Mouse (Mus musculus) liver, postnatal 0 days (tissue): Measurements from ENCODE around the gene Dio1. TPM values are rescaled to one million over a fixed set of nuclear protein-coding genes. Genes with fewer than 3 reads are reported as not detected.

ENCODE experiments used
- ATAC-seq: fragments of 200-750 bp; cut with Nextera tagmentation; 2 replicates; pipeline ENCODE4 v1.8.0; 2017; ENCODE audit warnings: mild to moderate bottlenecking, moderate library complexity
- DNase-seq: peaks from one replicate; pipeline ENCODE4 v3.0.0-alpha.2; 2016
- H3K27ac ChIP-seq: fragments of 300-500 bp; sonication (generic); 2 replicates; pipeline ENCODE4 v1.5.1; 2014; ENCODE audit warnings: antibody characterized with exemption, moderate library complexity, mild to moderate bottlenecking, low read depth
- H3K27me3 ChIP-seq: fragments of 300-500 bp; sonication (generic); 2 replicates; pipeline ENCODE4 v1.6.1; 2014; ENCODE audit warnings: low read length, control low read depth, mixed read lengths; ENCODE audit not compliant: insufficient read depth
- H3K36me3 ChIP-seq: fragments of 300-500 bp; sonication (generic); replicated peaks from 2 replicates; pipeline ENCODE4 v1.6.1; 2014; ENCODE audit warnings: mild to moderate bottlenecking, control low read depth, low read length, moderate library complexity, mixed read lengths; ENCODE audit not compliant: insufficient read depth
- H3K4me1 ChIP-seq: fragments of 300-500 bp; sonication (generic); 2 replicates; pipeline ENCODE4 v1.6.1; 2014; ENCODE audit warnings: antibody characterized with exemption, mild to moderate bottlenecking, control low read depth; ENCODE audit not compliant: insufficient read depth
- H3K4me2 ChIP-seq: fragments of 300-500 bp; sonication (generic); 2 replicates; pipeline ENCODE4 v1.6.1; 2014; ENCODE audit warnings: low read depth, mild to moderate bottlenecking, low read length, moderate library complexity, mixed read lengths
- H3K4me3 ChIP-seq: fragments of 300-500 bp; sonication (generic); 2 replicates; pipeline ENCODE4 v1.5.1; 2014; ENCODE audit warnings: low read depth, low read length
- H3K9ac ChIP-seq: fragments of 300-500 bp; sonication (generic); replicated peaks from 2 replicates; pipeline ENCODE4 v1.6.1; 2014; ENCODE audit warnings: mild to moderate bottlenecking, moderate library complexity
- H3K9me3 ChIP-seq: fragments of 300-500 bp; sonication (generic); 2 replicates; pipeline ENCODE4 v1.6.1; 2016; ENCODE audit warnings: mild to moderate bottlenecking, control low read depth, low read length, mixed read lengths
- CTCF ChIP-seq: sonication (generic); IDR thresholded peaks from 2 replicates; pipeline ENCODE4 v1.5.1; 2016; ENCODE audit warnings: antibody characterized with exemption, low read depth
- EP300 ChIP-seq: IDR thresholded peaks from 2 replicates; pipeline ENCODE4 v1.6.1; 2016; ENCODE audit warnings: antibody characterized with exemption, low read depth, mild to moderate bottlenecking
- WGBS: fragments of 180-500 bp; shearing (Covaris S2); extraction: QIAGEN DNeasy Blood & Tissue Kit; methylation state at CpG from one replicate; pipeline ENCODE4 v1.1.7; 2014; ENCODE audit not compliant: insufficient replicate concordance; 5-methylcytosine and 5-hydroxymethylcytosine counted together
- polyA plus RNA-seq: library from polyadenylated mRNA; unstranded; fragments of >200 nt; fragmentation: Nextera tagmentation; extraction: Ambion mirVana; gene quantifications from 2 replicates; pipeline ENCODE4 v1.2.1, GENCODE M21; 2015

Gene Dio1
- polyA plus RNA-seq, 1 experiment from 2014 or later = 10.3 TPM

DNA sequence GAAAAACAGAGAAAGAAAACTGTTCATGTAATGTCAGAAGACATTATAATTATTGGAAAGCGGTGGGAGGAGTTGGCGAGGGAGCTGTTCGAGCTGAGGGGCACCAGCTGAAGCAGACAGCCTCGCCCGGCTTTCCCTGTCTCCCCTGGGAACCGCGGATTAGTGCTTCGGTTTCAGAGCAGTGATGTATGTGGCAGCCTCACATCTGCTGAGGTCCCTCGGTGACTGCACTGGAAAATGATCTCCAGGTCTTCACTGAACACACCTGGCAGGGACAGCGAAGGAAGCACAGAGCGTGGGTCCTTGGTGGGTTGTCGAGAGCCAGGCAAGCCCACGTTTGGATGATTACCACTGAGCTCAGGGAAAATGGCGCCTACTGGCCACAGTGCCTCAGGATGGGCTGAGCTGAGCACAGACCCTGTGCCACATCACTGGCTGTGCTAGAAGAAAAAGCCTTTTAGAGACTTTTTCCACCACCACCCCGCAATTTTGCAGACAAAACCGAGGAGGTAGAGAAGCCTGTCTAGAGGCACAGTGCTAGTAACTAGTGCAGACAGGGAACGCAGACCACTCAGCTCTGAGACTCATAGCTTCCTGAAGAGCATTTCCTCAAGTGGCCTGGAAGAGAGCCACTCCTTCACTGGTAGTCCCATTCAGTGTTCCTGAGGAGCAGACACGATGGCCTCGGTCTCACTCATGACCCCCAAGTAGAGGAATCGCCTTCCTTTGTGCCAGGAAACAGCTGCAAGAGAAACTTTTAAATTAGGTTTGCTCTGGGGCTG is 41.8 kb upstream of the Dio1 start:
- H3K9me3 ChIP-seq = no peaks in the 10 kb centered on the region
- H3K4me1 ChIP-seq = no peaks in the 10 kb centered on the region
- 74% methylated on average over 20 of the region's 20 CpGs for WGBS
- no peak overlapping the region for H3K4me2 ChIP-seq
- peaks cover 20% of the 10 kb centered on the region; the same call in 1 of the 2 replicates for H3K36me3 ChIP-seq
- H3K9ac ChIP-seq = no peak overlapping the region
- ATAC-seq (no peak), DNase-seq (no peak)
- no peak overlapping the region for H3K4me3 ChIP-seq
- TF ChIP-seq CTCF = no peak
- TF ChIP-seq EP300 = no peak
- H3K27me3 ChIP-seq = no peaks in the 10 kb centered on the region
- H3K27ac ChIP-seq = no peak overlapping the region

DNA sequence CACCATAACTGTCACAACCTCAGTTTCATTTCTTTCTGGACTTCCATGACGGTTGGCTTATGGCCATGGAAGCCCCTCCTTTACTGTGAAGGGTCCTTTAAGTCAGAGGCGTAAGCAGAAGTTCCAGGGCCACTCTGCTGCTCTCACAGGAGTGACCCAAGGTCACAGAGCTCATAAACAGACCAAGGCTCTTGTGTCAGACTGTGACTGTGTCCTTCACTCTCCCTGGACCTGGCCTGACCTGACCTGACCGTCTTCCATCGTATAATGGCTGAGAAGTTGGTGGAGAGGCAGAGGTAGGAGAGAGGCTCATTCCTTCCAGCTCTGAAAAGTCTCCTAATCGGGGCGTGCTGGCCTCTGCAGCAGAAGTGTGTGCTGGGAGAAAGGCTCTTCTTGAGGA is 40.3 kb upstream of the Dio1 start:
- Histone ChIP-seq H3K4me3 (no peak overlapping the region), H3K27me3 (no peaks in the 10 kb centered on the region), H3K36me3 (peaks cover 20% of the 10 kb centered on the region; the same call in 1 of the 2 replicates), H3K27ac (no peak overlapping the region), H3K4me2 (no peak overlapping the region), H3K4me1 (no peaks in the 10 kb centered on the region), H3K9ac (no peak overlapping the region), H3K9me3 (no peaks in the 10 kb centered on the region)
- WGBS = 67% methylated on average over 6 of the region's 6 CpGs
- no peak for TF ChIP-seq CTCF
- TF ChIP-seq EP300 = no peak
- DNase-seq (no peak), ATAC-seq (no peak)

DNA sequence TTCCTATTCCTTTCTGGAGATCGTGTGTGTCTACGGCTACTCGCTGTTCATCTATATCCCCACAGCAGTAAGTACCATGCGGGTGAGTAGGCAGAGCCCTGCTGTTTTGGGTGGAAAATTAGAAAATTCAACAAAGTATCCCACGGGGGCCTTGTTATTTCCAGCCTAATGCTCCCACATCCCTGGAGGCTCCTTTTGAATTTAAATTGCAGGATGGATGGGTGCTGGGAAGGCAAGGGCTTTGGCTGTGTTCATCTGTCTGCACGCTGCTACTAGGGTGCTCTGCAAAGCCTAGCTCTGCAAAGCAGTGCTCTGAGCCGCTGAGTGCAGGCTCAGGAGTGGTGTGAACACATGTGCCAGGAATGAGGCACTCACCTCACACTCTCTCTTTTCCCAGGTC is 37.6 kb upstream of the Dio1 start:
- Histone ChIP-seq H3K4me3 (no peak overlapping the region), H3K27me3 (no peaks in the 10 kb centered on the region), H3K27ac (no peak overlapping the region), H3K36me3 (peaks cover 9% of the 10 kb centered on the region; the same call in 1 of the 2 replicates), H3K4me2 (no peak overlapping the region), H3K9ac (no peak overlapping the region), H3K4me1 (no peaks in the 10 kb centered on the region), H3K9me3 (no peaks in the 10 kb centered on the region)
- TF ChIP-seq CTCF (no peak), EP300 (no peak)
- DNase-seq = no peak
- 76% methylated on average over 7 of the region's 7 CpGs for WGBS
- no peak for ATAC-seq

DNA sequence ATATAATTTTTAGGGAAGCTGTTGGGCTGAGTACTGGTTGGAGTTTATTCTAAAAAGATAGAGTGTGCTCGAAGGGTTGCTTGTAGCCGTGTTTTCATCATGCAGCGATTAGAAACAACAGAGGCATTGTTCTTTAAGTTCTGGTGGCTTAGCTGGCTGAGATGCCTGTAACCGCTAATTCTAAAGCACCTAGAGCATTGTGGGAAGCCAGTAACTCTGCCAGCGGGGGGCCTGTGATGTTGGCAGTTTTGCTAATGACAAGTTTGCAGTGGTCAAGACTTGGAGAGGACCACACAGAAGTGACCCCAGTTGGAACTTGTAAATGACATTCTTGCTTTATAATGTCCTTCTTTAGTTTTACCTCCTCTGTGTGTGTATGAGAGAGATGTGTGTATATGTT is 34.4 kb upstream of the Dio1 start:
- DNase-seq (no peak), ATAC-seq (no peak)
- Histone ChIP-seq H3K4me1 (no peaks in the 10 kb centered on the region), H3K27me3 (no peaks in the 10 kb centered on the region), H3K27ac (no peak overlapping the region), H3K4me3 (no peak overlapping the region), H3K9ac (no peak overlapping the region), H3K36me3 (peaks cover 13% of the 10 kb centered on the region), H3K4me2 (no peak overlapping the region), H3K9me3 (no peaks in the 10 kb centered on the region)
- 77% methylated on average over 5 of the region's 5 CpGs for WGBS
- TF ChIP-seq CTCF (no peak), EP300 (no peak)

DNA sequence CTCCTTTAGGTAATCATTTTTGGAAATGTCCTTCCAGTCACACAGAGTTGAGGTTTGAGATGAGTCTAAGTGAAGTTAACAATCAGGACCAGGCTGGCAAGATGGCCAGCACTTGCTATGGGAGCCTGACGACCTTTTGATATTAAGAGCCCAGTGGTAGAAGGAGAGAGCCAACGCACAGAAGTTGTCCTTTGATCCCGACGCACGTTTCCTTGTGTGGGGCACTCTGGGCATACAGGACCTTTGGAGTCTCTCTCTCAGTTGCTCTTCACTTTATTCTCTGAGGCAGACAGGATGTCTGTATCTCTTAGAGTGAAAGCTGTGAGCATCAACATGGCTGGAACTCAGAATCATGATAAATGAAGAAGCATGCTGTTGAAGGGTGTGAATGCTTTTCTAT is 30.5 kb upstream of the Dio1 start:
- no peak for TF ChIP-seq CTCF
- TF ChIP-seq EP300 = no peak
- H3K4me1 ChIP-seq = no peaks in the 10 kb centered on the region
- 72% methylated on average over 5 of the region's 5 CpGs for WGBS
- no peak overlapping the region for H3K27ac ChIP-seq
- no peaks in the 10 kb centered on the region for H3K9me3 ChIP-seq
- ATAC-seq (no peak), DNase-seq (no peak)
- no peak overlapping the region for H3K4me2 ChIP-seq
- H3K27me3 ChIP-seq = no peaks in the 10 kb centered on the region
- no peak overlapping the region for H3K9ac ChIP-seq
- no peak overlapping the region for H3K4me3 ChIP-seq
- H3K36me3 ChIP-seq = peaks cover 4% of the 10 kb centered on the region

DNA sequence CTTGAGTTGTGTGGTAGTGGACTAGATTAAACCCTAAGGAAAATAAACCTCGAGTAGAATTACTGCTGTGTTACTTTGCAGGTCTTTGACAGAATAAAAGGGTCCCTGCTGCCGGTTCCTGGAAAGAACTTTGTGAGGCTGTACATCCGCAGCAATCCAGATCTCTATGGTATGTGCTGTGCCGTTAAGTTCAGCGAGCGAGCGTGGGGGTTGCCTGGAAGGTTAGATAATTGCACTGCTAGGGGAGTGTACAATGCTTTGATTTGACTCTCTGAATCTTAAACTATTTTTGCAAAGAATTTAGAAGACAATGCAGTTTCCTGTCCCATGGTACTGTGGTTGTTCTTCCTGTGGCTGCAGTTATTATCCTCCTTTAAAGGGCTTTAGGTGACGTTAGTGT is 29.4 kb upstream of the Dio1 start:
- peaks cover 4% of the 10 kb centered on the region for H3K36me3 ChIP-seq
- no peaks in the 10 kb centered on the region for H3K4me1 ChIP-seq
- no peaks in the 10 kb centered on the region for H3K9me3 ChIP-seq
- no peak for DNase-seq
- no peak overlapping the region for H3K4me3 ChIP-seq
- no peak for TF ChIP-seq CTCF
- TF ChIP-seq EP300 = no peak
- H3K9ac ChIP-seq = no peak overlapping the region
- no peaks in the 10 kb centered on the region for H3K27me3 ChIP-seq
- no peak overlapping the region for H3K27ac ChIP-seq
- ATAC-seq = no peak
- no peak overlapping the region for H3K4me2 ChIP-seq
- WGBS = 81% methylated on average over 8 of the region's 8 CpGs
